Mouse (Mus musculus) lung, embryonic 15.5 days (tissue): Measurements from ENCODE around the gene Elk3. TPM values are rescaled to one million over a fixed set of nuclear protein-coding genes. Genes with fewer than 3 reads are reported as not detected.
"Not testable (repeated sequence)": the region's sequence is repeated elsewhere in the genome, so short reads cannot be mapped to it uniquely, and the experiment has no call there.

ENCODE experiments used
- ATAC-seq: fragments of 200-750 bp; cut with Nextera tagmentation; 2 replicates; pipeline ENCODE4 v1.8.0; 2017; ENCODE audit warnings: moderate number of reproducible peaks, borderline replicate concordance; ENCODE audit not compliant: low FRiP score, low TSS enrichment; ENCODE audit errors: extremely low read depth
- H3K27ac ChIP-seq: fragments of 300-500 bp; sonication (generic); 2 replicates; pipeline ENCODE4 v1.5.1; 2015; ENCODE audit warnings: moderate library complexity, mild to moderate bottlenecking, inconsistent platforms
- H3K27me3 ChIP-seq: fragments of 300-500 bp; sonication (generic); 2 replicates; pipeline ENCODE4 v1.6.1; 2015; ENCODE audit warnings: inconsistent platforms
- H3K36me3 ChIP-seq: fragments of 300-500 bp; sonication (generic); 2 replicates; pipeline ENCODE4 v1.6.1; 2015; ENCODE audit warnings: inconsistent platforms
- H3K4me1 ChIP-seq: fragments of 300-500 bp; sonication (generic); 2 replicates; pipeline ENCODE4 v1.6.1; 2015; ENCODE audit warnings: inconsistent platforms
- H3K4me2 ChIP-seq: fragments of 300-500 bp; sonication (generic); 2 replicates; pipeline ENCODE4 v1.6.1; 2015; ENCODE audit warnings: inconsistent platforms, mild to moderate bottlenecking, moderate library complexity
- H3K4me3 ChIP-seq: fragments of 300-500 bp; sonication (generic); 2 replicates; pipeline ENCODE4 v1.5.1; 2015; ENCODE audit warnings: mild to moderate bottlenecking, inconsistent platforms
- H3K9ac ChIP-seq: fragments of 300-500 bp; sonication (generic); 2 replicates; pipeline ENCODE4 v1.6.1; 2015; ENCODE audit warnings: inconsistent platforms
- H3K9me3 ChIP-seq: fragments of 300-500 bp; sonication (generic); 2 replicates; pipeline ENCODE4 v1.6.1; 2016; ENCODE audit warnings: inconsistent platforms
- WGBS: fragments of 180-500 bp; shearing (Covaris S2); methylation state at CpG from one replicate; pipeline ENCODE4 v1.1.7; 2015; 5-methylcytosine and 5-hydroxymethylcytosine counted together
- polyA plus RNA-seq: library from polyadenylated mRNA; unstranded; fragments of >200 nt; fragmentation: Nextera tagmentation; extraction: Ambion mirVana; gene quantifications from 2 replicates; pipeline ENCODE4 v1.2.1, GENCODE M21; 2015

The Elk3 gene
- polyA plus RNA-seq, result 51.9 and 52.3 TPM in 2 replicates

DNA sequence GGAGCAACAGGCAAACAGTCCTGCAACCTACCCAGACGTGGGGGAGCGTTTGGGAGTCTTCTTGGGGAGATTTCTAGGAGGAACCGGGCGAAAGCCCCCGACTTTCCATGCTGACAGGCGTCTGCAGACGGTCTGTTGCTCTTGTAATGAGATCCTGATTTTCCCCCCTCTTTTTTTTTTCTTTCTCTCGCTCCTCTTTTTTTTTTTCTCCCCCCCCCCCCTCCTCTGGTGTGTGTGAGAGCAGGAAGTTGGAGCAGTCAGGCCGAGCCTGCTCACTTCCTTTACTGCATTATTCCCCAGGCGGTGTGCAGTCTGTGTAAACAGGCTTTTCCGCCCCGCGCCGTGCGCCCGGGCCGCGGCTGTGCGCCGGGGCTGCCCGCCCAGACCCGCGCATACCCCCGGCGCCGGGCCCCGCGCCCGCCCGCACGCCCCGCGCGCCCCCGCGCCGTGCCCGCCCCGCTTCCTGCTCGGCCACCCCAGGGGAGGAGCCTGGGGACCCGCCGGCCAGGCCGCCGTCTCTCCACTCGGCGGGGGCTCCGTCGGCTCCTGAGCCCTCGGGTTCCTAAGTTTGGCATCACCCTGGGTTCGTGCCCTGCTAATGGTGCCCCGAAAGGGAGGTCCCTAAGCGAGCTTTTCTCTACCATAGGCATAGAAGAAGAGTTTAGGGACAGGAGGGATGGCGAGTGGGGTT, at the start of gene Elk3:
Gene Elk3 (minus strand): TSS at position 415 of the 691 bp plus-strand sequence.
- H3K9ac ChIP-seq, result peak within 1 kb of the TSS; percentile 90
- no peaks in the 10 kb centered on the region for H3K36me3 ChIP-seq
- 2% methylated on average over 37 of the region's 53 CpGs for WGBS
- H3K27me3 ChIP-seq, result no peaks in the 10 kb centered on the region
- H3K4me1 ChIP-seq, result peaks cover 19% of the 10 kb centered on the region
- H3K9me3 ChIP-seq, result no peaks in the 10 kb centered on the region
- peak; percentile 76 for ATAC-seq
- H3K27ac ChIP-seq, result peak within 1 kb of the TSS; percentile 95
- H3K4me3 ChIP-seq, result peak within 1 kb of the TSS; percentile 81
- H3K4me2 ChIP-seq, result peak within 1 kb of the TSS; percentile 87

DNA sequence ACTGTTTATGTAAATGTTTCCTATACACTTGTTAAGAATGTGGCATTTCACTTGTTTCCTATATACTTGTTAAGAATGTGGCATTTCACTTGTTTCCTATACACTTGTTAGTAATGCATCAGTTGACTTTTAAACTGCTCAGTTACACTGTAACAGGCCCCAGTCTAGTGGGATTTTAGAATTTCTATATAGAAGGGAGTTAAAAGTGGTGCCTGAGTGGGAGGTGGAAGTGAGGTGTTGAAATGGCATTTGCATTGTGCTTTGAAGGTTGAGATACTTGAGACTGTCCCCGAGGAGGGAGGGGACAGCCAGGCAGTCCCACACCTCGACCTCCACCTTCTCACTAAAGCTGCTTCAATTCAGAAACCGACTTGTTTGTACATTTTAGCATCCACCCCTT, 49.7 kb upstream of the Elk3 start:
- no peak overlapping the region for H3K4me2 ChIP-seq
- no peak overlapping the region for H3K4me3 ChIP-seq
- 9% methylated on average over 3 of the region's 3 CpGs for WGBS
- no peak for ATAC-seq
- no peaks in the 10 kb centered on the region for H3K27me3 ChIP-seq
- H3K27ac ChIP-seq, result no peak overlapping the region
- no peaks in the 10 kb centered on the region for H3K9me3 ChIP-seq
- no peaks in the 10 kb centered on the region for H3K36me3 ChIP-seq
- no peak overlapping the region for H3K9ac ChIP-seq
- 0 out of 2 replicates have a peak, but pooled peaks cover 2% of the 10 kb centered on the region for H3K4me1 ChIP-seq

DNA sequence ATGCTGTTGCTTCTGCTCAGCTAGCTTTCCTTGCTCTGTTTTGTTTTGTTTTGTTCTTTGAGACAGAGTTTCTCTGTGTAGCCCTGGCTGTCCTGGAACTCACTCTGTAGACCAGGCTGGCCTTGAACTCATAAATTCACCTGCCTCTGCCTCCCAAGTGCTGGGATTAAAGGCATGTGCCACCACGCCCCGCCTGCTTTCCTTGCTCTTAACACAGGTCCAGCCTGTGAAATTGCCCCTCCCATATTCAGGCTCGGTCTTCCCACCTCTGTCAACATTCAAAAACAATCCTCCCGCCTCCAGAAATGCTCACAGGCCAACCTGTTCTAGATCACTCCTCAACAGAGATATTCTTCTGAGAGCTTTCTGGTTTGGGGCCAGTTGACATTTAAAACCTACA, 49.3 kb upstream of the Elk3 start:
- H3K36me3 ChIP-seq, H3K9ac ChIP-seq, ATAC-seq, H3K4me1 ChIP-seq, H3K27me3 ChIP-seq, H3K27ac ChIP-seq, H3K4me3 ChIP-seq, H3K9me3 ChIP-seq, H3K4me2 ChIP-seq: not testable (repeated sequence)
- WGBS, result 54% methylated on average over 4 of the region's 4 CpGs

DNA sequence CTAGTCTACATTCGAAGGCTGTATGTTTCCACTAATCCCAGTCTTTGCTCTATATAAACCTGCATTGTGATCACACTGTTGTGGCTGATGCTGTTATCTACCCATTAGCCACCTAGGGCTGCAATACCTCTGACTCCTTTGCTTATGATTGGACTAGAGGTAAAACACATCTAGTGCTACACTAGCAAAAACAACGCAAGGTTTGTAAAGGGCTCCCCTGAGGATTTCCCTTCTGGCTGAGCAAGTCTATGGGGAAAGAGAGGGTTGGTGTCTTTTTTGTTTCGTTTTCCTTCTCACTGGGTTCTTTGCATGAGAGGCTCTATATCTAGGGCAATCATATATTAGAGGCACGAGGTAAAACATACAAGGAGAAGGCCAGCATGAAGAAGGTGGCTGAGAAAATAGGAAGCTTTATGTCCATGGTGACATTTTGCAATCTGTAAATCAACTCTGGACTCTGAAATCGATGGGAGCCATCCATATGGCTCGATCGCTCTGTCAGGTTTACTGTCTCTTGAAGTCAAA, 48.5 kb upstream of the Elk3 start:
- Histone ChIP-seq H3K27ac (no peak overlapping the region), H3K36me3 (no peaks in the 10 kb centered on the region), H3K4me2 (no peak overlapping the region), H3K4me3 (no peak overlapping the region), H3K27me3 (no peaks in the 10 kb centered on the region), H3K9ac (no peak overlapping the region), H3K9me3 (no peaks in the 10 kb centered on the region), H3K4me1 (0 out of 2 replicates have a peak, but pooled peaks cover 2% of the 10 kb centered on the region)
- WGBS, result 80% methylated on average over 7 of the region's 7 CpGs
- ATAC-seq, result no peak

DNA sequence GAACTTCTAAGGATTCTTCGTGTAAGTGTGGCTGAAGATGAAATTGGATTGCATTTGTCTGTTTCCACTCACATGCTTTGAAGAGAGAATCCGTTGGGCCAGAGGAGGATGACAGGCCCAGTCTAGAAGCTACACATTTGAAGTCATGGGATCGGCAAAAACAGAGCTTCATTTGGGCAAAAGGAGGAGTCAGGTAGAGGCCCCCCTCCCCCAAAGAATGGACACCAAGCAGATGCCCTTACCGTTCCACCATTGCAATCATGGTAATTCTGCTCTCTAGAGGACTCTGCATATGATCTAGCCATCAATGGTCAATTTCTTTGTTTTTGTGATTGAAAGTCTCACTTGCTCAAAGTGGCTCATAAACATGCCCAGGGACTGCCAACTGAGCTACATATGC, 47.9 kb upstream of the Elk3 start:
- H3K4me3 ChIP-seq, result no peak overlapping the region
- H3K4me1 ChIP-seq, result 0 out of 2 replicates have a peak, but pooled peaks cover 2% of the 10 kb centered on the region
- no peaks in the 10 kb centered on the region for H3K36me3 ChIP-seq
- no peak overlapping the region for H3K4me2 ChIP-seq
- H3K27me3 ChIP-seq, result no peaks in the 10 kb centered on the region
- 81% methylated on average over 4 of the region's 4 CpGs for WGBS
- H3K9ac ChIP-seq, result no peak overlapping the region
- H3K9me3 ChIP-seq, result no peaks in the 10 kb centered on the region
- ATAC-seq, result no peak
- no peak overlapping the region for H3K27ac ChIP-seq

DNA sequence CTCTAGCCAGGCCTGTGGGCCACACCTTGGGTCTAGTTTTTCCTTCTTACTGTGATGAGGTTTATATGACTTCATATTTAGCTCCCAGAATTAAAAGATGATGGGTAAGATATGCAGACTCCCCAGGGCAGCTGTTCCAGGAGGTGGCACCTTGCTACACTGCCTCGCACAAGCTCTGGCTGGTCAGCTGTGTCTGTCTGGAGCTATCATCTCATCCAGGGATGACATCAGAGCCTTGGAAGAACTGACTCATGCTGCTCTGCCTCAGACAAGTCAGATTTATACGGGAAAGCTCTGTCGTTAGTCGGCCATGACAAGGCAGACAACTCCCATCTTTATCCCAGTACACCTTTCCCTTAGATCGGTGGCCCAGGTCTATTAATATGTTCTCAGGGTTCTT, 46.2 kb upstream of the Elk3 start:
- Histone ChIP-seq H3K4me2 (no peak overlapping the region), H3K36me3 (no peaks in the 10 kb centered on the region), H3K4me1 (0 out of 2 replicates have a peak, but pooled peaks cover 2% of the 10 kb centered on the region), H3K4me3 (no peak overlapping the region), H3K27me3 (no peaks in the 10 kb centered on the region), H3K27ac (no peak overlapping the region), H3K9me3 (no peaks in the 10 kb centered on the region), H3K9ac (no peak overlapping the region)
- ATAC-seq, result no peak
- 88% methylated on average over 5 of the region's 5 CpGs for WGBS

DNA sequence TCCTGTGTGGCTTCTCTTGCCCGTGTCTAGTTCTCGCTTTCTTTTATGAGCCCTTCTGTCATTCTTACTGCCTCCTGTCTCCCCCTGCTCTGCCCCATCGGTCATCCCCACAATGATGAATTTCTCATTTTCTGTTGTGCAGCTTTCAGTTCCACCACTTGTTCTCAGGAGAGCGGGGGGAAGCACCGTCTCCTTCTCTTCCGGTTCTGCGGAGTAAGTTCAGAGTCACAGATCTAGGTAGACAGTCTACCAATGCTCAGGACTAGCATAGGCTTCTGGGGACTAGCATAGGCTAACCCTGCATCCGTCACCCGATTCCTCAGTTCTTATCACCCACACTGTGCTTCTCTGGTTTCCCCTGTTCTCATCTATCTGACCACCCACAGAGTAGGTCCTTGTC, 45.2 kb upstream of the Elk3 start:
- Histone ChIP-seq H3K4me1 (no peaks in the 10 kb centered on the region), H3K9ac (no peak overlapping the region), H3K36me3 (no peaks in the 10 kb centered on the region), H3K27ac (no peak overlapping the region), H3K4me2 (no peak overlapping the region), H3K4me3 (no peak overlapping the region), H3K27me3 (no peaks in the 10 kb centered on the region), H3K9me3 (no peaks in the 10 kb centered on the region)
- 77% methylated on average over 9 of the region's 9 CpGs for WGBS
- no peak for ATAC-seq

DNA sequence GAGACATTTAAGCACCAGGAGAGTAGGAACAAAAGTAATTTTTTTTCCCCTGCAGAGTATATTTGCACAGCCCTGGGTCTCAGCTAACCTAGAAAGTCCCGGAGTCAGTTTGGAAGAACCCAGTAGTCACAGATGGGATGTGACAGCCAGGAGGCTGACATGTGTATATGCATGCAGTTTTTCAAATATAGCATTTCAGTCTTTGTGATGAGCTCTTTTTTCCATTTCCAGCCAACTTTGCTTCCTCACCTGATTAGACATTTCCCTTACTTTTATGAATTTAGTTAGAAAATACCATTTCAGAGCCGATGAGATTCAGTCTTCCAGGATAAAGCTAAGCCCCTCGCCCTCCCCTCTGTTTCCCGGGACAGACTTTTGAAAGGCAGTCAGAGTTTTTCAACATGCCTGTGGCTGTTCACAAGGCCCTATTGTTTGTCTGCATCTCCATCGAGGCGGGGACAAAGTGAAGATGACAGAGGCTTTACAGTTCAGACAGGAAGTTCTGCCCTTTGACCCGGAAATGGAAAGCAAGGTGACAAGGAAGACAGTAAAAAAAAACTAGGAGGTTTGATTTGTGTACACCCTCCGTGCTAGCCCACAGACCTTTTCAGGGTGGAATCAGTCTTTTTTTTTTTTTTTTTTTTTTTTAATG, 44.5 kb upstream of the Elk3 start:
- Histone ChIP-seq H3K4me1 (no peaks in the 10 kb centered on the region), H3K27ac (peak overlapping the region; percentile 49; the same call in 1 of the 2 replicates), H3K4me3 (no peak overlapping the region), H3K9ac (no peak overlapping the region), H3K27me3 (no peaks in the 10 kb centered on the region), H3K9me3 (no peaks in the 10 kb centered on the region), H3K4me2 (no peak overlapping the region), H3K36me3 (no peaks in the 10 kb centered on the region)
- 41% methylated on average over 8 of the region's 8 CpGs for WGBS
- no peak for ATAC-seq

DNA sequence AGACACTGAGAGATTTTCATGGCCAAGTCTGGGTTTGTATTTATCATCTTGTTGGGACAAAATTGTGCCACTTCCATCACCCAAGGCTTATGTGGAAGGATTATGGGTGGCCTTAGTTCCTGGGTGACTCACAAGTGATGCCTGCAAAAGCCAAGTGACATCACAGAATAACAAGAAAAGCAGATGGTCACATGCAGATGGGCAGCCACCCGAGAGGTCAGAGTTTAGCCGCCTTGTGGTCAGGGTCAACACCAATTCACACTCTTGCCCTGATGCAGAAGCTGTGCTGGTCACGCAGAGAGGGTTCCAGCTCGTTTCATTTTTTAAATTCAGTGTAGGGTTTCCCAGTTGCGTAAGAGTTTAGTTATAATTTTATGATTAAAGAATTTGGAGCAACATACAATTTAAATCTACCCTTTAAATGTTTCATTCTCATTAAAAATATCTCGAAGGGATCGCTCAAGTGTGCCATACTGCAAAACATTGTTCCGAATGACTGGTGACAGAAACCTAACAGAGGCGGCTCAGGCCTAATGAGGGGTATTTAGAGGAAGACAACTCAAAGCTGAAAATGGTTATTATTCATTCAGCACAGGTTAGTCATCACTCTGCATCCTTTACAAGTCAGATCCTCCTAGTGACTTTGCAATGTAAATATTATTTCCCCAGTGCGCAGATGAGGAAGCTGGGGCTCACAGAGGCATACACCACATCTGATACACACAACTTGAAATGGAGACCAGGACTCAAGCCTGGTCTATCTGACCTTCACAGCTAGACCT, 42.8 kb upstream of the Elk3 start:
- H3K4me1 ChIP-seq, result no peaks in the 10 kb centered on the region
- H3K36me3 ChIP-seq, result no peaks in the 10 kb centered on the region
- H3K27me3 ChIP-seq, result no peaks in the 10 kb centered on the region
- H3K9me3 ChIP-seq, result no peaks in the 10 kb centered on the region
- no peak overlapping the region for H3K4me2 ChIP-seq
- no peak for ATAC-seq
- no peak overlapping the region for H3K9ac ChIP-seq
- no peak overlapping the region for H3K4me3 ChIP-seq
- H3K27ac ChIP-seq, result no peak overlapping the region
- WGBS, result 79% methylated on average over 10 of the region's 10 CpGs

DNA sequence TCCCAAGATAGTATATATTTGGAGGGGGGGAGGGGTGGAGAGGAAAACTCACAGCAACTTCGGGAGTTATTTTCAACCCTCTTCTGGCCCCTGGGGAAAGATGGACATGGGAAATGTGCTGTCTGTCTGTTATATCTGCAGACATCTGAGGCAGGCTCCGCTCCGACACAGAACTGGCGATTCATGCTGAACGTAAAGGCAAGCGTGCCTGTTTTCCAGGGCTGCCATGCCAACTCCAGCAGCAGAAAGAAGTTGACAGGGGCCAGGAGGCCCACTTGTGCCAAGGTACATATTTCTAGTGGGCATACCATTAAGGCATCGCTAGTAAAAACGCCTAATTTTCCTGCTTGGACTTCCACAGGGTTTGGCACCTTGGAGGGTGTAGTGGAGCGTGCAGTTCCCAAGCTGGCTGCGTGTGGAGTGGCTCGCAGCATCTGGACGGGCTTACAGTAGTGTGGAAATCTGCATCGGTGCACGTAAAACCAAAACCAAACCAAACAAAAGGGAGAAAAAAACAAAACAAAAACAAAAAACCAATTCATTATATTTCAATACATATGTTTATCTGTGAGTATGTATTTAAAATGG, 37.1 kb upstream of the Elk3 start:
- H3K27me3 ChIP-seq, result no peaks in the 10 kb centered on the region
- no peaks in the 10 kb centered on the region for H3K9me3 ChIP-seq
- no peaks in the 10 kb centered on the region for H3K36me3 ChIP-seq
- no peak overlapping the region for H3K27ac ChIP-seq
- H3K9ac ChIP-seq, result no peak overlapping the region
- peak overlapping the region; percentile 4; the same call in 1 of the 2 replicates for H3K4me2 ChIP-seq
- no peak overlapping the region for H3K4me3 ChIP-seq
- ATAC-seq, result no peak
- WGBS, result 60% methylated on average over 14 of the region's 14 CpGs
- H3K4me1 ChIP-seq, result peaks cover 14% of the 10 kb centered on the region

DNA sequence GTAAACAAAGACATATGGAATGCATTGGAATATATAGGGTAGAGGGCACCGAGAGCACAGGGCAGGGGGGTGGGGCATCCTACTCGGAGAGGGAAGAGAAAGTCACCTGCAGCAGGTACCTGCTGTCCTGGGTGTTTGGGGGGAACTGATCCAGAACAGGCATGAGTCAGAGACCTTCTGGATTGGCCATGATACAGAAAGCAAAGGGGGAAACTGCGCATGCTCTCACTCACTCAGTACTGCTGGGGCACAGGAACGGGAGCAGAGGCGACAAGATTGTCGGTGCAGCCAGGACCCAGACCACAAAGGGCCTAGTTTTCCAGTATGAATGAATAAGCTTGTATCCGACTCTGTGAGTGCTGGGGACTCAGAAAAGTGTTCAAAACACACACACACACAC, 36.5 kb upstream of the Elk3 start:
- Histone ChIP-seq H3K36me3 (no peaks in the 10 kb centered on the region), H3K4me3 (no peak overlapping the region), H3K4me1 (peaks cover 14% of the 10 kb centered on the region), H3K9me3 (no peaks in the 10 kb centered on the region), H3K27ac (0 out of 2 replicates have a peak overlapping the region, but pooled peaks have one; percentile 5), H3K9ac (no peak overlapping the region), H3K4me2 (no peak overlapping the region), H3K27me3 (no peaks in the 10 kb centered on the region)
- WGBS, result 45% methylated on average over 7 of the region's 7 CpGs
- ATAC-seq, result 0 out of 2 replicates have a peak, but pooled peaks have one; percentile 11
